Mouse (Mus musculus) cerebellum, adult 2 months (tissue): ENCODE measurements around the gene Astn1.

ENCODE experiments used
- CTCF ChIP-seq: fragments of 200-500 bp; IDR thresholded peaks from 2 replicates; pipeline ENCODE4 v1.5.1; 2011; ENCODE audit warnings: low read depth, mild to moderate bottlenecking, control low read depth, low read length, moderate library complexity, borderline replicate concordance; ENCODE audit not compliant: insufficient read depth
- POLR2A ChIP-seq: fragments of 200-500 bp; IDR thresholded peaks from 2 replicates; pipeline ENCODE4 v1.6.1; 2011; ENCODE audit warnings: low read length, control low read depth, borderline replicate concordance; ENCODE audit not compliant: insufficient read depth

- peak; percentile 42; the same call in 1 of the 2 replicates for TF ChIP-seq CTCF
- TF ChIP-seq POLR2A: no peak
Measured at GRCm38 (mm10) chr1:158654571-158655205, 292.6 kb downstream of the Astn1 start.
